Mouse (Mus musculus): Measurements from ENCODE around the gene Trim69. TPM values are rescaled to one million over a fixed set of nuclear protein-coding genes. Genes with fewer than 3 reads are reported as not detected.

Gene Trim69
- total RNA-seq (2021), result not detected

GRCm38 (mm10) chr2:122160680-122161079 is at the start of gene Trim69:
Gene Trim69, plus strand, starts transcription at chr2:122160700.
- DNase-seq, result peak; percentile 71 to 72

- DNase-seq, result no peak
These were observed 43.6 kb upstream of the Trim69 start for GRCm38 (mm10) chr2:122116888-122117287.

- DNase-seq, result peak; percentile 98 to 99
These were observed 42.2 kb upstream of the Trim69 start, which contains the start of gene Spg11 for GRCm38 (mm10) chr2:122117961-122118958. Gene Spg11, minus strand, starts transcription at chr2:122118386.

GRCm38 (mm10) chr2:122125680-122126572 is 34.6 kb upstream of the Trim69 start:
- no peak for DNase-seq

GRCm38 (mm10) chr2:122126765-122127347 is 33.6 kb upstream of the Trim69 start:
- DNase-seq, result no peak

GRCm38 (mm10) chr2:122127635-122128034 is 32.9 kb upstream of the Trim69 start:
- DNase-seq, result no peak

- DNase-seq, result no peak
These were observed 28.4 kb upstream of the Trim69 start for GRCm38 (mm10) chr2:122132078-122132477.

GRCm38 (mm10) chr2:122132618-122133017 is 27.9 kb upstream of the Trim69 start:
- no peak for DNase-seq

GRCm38 (mm10) chr2:122137839-122138465 is 22.5 kb upstream of the Trim69 start:
- no peak for DNase-seq

- no peak for DNase-seq
These were observed 19.7 kb upstream of the Trim69 start for GRCm38 (mm10) chr2:122140815-122141214.

GRCm38 (mm10) chr2:122141332-122141967 is 19.1 kb upstream of the Trim69 start:
- DNase-seq, result no peak

GRCm38 (mm10) chr2:122143111-122143510 is 17.4 kb upstream of the Trim69 start:
- no peak for DNase-seq

- no peak for DNase-seq
These were observed 14.7 kb upstream of the Trim69 start for GRCm38 (mm10) chr2:122145756-122146155.

- DNase-seq, result no peak
These were observed 13.8 kb upstream of the Trim69 start for GRCm38 (mm10) chr2:122146687-122147086.

- peak; percentile 88 for DNase-seq
These were observed 12.8 kb upstream of the Trim69 start, which contains the start of gene B2m for GRCm38 (mm10) chr2:122147508-122148241. Gene B2m, plus strand, starts transcription at chr2:122147686.

GRCm38 (mm10) chr2:122148242-122148917 is 12.1 kb upstream of the Trim69 start:
- DNase-seq, result peak in 1 of 2 experiments; percentile 15

- no peak for DNase-seq
These were observed 11.2 kb upstream of the Trim69 start for GRCm38 (mm10) chr2:122149316-122149715.

GRCm38 (mm10) chr2:122149716-122150115 is 10.8 kb upstream of the Trim69 start:
- DNase-seq, result no peak

- no peak for DNase-seq
These were observed 9.3 kb upstream of the Trim69 start for GRCm38 (mm10) chr2:122151221-122151620.

- no peak for DNase-seq
These were observed 7.7 kb upstream of the Trim69 start for GRCm38 (mm10) chr2:122152850-122153249.
